Mouse (Mus musculus) hindbrain, embryonic 11.5 days (tissue): ENCODE measurements around the gene Fam160b1. TPM values are rescaled to one million over a fixed set of nuclear protein-coding genes. Genes with fewer than 3 reads are reported as not detected.

Source experiments
- ATAC-seq: fragments of 200-750 bp; cut with Nextera tagmentation; 2 replicates; pipeline ENCODE4 v1.8.0; 2017; ENCODE audit warnings: mild to moderate bottlenecking, moderate TSS enrichment, moderate library complexity; ENCODE audit not compliant: low FRiP score
- DNase-seq: peaks from one replicate; pipeline ENCODE4 v3.0.0-alpha.2; 2015; ENCODE audit warnings: low spot score
- H3K27ac ChIP-seq: fragments of 300-500 bp; sonication (generic); 2 replicates; pipeline ENCODE4 v1.5.1; 2014; ENCODE audit warnings: mild to moderate bottlenecking, low read depth, low read length
- H3K27me3 ChIP-seq: fragments of 300-500 bp; sonication (generic); 2 replicates; pipeline ENCODE4 v1.6.1; 2014; ENCODE audit warnings: mild to moderate bottlenecking, low read length, moderate library complexity, mixed read lengths; ENCODE audit not compliant: control insufficient read depth, insufficient read depth
- H3K36me3 ChIP-seq: fragments of 300-500 bp; sonication (generic); 2 replicates; pipeline ENCODE4 v1.6.1; 2014; ENCODE audit warnings: mild to moderate bottlenecking, low read length, moderate library complexity, mixed read lengths; ENCODE audit not compliant: control insufficient read depth, insufficient read depth
- H3K4me1 ChIP-seq: fragments of 300-500 bp; sonication (generic); replicated peaks from 2 replicates; pipeline ENCODE4 v1.6.1; 2014; ENCODE audit warnings: low read length, mixed read lengths; ENCODE audit not compliant: control insufficient read depth, insufficient read depth
- H3K4me2 ChIP-seq: fragments of 300-500 bp; sonication (generic); replicated peaks from 2 replicates; pipeline ENCODE4 v1.6.1; 2014; ENCODE audit warnings: mild to moderate bottlenecking, low read depth, low read length
- H3K4me3 ChIP-seq: fragments of 300-500 bp; sonication (generic); 2 replicates; pipeline ENCODE4 v1.5.1; 2014; ENCODE audit warnings: low read depth, low read length
- H3K9ac ChIP-seq: fragments of 300-500 bp; sonication (generic); 2 replicates; pipeline ENCODE4 v1.6.1; 2014; ENCODE audit warnings: low read depth, low read length
- H3K9me3 ChIP-seq: fragments of 300-500 bp; sonication (generic); 2 replicates; pipeline ENCODE4 v1.6.1; 2016; ENCODE audit warnings: low read length; ENCODE audit not compliant: control insufficient read depth
- WGBS: fragments of 180-500 bp; shearing (Covaris S2); extraction: QIAGEN DNeasy Blood & Tissue Kit; methylation state at CpG from one replicate; pipeline ENCODE4 v1.1.7; 2014; 5-methylcytosine and 5-hydroxymethylcytosine counted together
- polyA plus RNA-seq: library from polyadenylated mRNA; unstranded; fragments of >200 nt; fragmentation: Nextera tagmentation; extraction: Ambion mirVana; gene quantifications from 2 replicates; pipeline ENCODE4 v1.2.1, GENCODE M21; 2014

The Fam160b1 gene
- polyA plus RNA-seq, 1 experiment from 2014 or later: 14.2 TPM

DNA sequence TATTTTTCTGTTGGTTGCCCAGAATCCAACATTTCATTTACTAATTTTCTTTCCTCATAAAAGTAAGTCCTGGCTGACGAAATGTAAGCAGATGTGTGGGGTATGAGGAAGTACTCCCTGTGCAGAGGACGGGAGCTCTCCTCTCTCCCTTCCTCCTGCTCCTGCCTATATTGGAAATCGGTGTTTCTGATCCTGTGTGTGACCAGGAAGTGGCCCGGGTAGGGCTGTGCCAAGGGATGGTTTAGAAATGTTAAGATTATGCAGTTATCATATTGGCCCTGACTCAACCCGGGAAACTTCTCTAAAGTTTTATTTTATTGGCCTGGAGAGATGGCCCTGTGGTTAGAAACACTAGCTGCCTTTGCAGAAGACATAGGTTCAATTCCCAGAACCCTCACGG, 5.8 kb upstream of the Fam160b1 start:
- Histone ChIP-seq H3K9ac (no peak overlapping the region), H3K4me3 (no peak overlapping the region), H3K4me2 (no peak overlapping the region), H3K9me3 (no peaks in the 10 kb centered on the region), H3K4me1 (no peaks in the 10 kb centered on the region), H3K27ac (no peak overlapping the region), H3K36me3 (no peaks in the 10 kb centered on the region), H3K27me3 (no peaks in the 10 kb centered on the region)
- DNase-seq (no peak), ATAC-seq (no peak)
- 86% methylated on average over 6 of the region's 6 CpGs for WGBS

DNA sequence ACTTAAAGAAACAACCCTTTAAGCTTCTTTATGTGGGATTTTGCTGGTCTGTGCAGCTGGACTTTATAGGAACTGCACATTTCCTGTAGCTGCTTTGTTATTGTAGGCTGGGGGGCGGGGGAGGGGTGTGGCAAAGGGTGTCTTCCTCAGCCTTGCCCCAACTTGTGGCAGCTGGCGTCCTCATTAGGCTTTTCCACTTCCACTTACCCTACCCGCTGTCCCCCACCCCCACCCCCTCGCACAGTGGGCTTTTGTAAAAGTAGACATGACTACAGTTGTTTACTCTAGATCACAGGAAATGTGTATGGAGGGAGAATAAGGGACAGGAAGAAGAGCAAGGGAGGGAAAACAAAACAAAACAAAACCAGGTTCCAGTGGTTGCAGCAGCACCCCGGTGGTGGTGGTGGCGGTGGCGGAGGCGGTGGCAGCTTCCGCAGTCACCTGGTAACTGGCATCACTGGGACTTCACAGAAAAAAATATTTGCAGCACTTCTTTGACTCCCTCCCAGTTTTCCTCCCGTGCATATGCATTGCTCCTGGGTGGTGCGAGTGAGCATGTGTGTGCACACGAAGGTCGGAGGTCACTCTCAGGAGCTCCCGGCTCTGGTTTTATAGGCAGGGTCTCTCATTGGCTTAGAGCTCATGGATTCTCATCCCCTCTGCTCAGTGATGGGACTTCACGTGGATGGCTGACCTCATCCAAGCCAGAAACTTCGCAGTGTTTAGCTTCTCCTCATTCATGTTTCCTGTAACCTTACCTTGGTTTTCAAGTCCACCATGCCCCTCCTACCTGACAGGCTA, 4.8 kb upstream of the Fam160b1 start:
- no peaks in the 10 kb centered on the region for H3K4me1 ChIP-seq
- H3K4me2 ChIP-seq: no peak overlapping the region
- no peak overlapping the region for H3K4me3 ChIP-seq
- H3K9ac ChIP-seq: no peak overlapping the region
- H3K27ac ChIP-seq: no peak overlapping the region
- ATAC-seq: no peak
- no peaks in the 10 kb centered on the region for H3K9me3 ChIP-seq
- H3K27me3 ChIP-seq: no peaks in the 10 kb centered on the region
- no peaks in the 10 kb centered on the region for H3K36me3 ChIP-seq
- 76% methylated on average over 16 of the region's 16 CpGs for WGBS
- DNase-seq: no peak

DNA sequence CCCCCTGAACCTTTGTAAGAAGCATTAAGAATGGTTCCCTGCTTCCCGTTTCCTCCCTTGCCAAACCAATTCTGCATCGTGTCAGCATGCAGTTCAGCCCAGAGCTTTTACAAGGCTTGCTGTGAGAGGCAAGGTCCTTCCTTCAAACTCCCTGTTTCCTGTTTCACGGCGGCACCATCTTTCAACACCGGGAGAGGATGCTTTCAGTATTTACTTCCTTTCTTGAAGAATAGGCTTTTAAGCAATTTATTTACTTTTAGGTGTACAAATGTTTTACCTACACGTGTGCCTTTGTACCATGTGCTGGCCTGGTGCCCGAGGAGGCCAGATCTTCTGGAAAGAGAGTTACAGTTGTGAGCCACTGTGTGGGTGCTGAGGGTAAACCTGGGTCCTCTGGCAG, 4.2 kb upstream of the Fam160b1 start:
- ATAC-seq (no peak), DNase-seq (no peak)
- H3K27ac ChIP-seq: no peak overlapping the region
- no peak overlapping the region for H3K9ac ChIP-seq
- H3K4me1 ChIP-seq: no peaks in the 10 kb centered on the region
- no peaks in the 10 kb centered on the region for H3K36me3 ChIP-seq
- H3K9me3 ChIP-seq: no peaks in the 10 kb centered on the region
- H3K27me3 ChIP-seq: no peaks in the 10 kb centered on the region
- H3K4me2 ChIP-seq: no peak overlapping the region
- H3K4me3 ChIP-seq: no peak overlapping the region
- 78% methylated on average over 7 of the region's 7 CpGs for WGBS

DNA sequence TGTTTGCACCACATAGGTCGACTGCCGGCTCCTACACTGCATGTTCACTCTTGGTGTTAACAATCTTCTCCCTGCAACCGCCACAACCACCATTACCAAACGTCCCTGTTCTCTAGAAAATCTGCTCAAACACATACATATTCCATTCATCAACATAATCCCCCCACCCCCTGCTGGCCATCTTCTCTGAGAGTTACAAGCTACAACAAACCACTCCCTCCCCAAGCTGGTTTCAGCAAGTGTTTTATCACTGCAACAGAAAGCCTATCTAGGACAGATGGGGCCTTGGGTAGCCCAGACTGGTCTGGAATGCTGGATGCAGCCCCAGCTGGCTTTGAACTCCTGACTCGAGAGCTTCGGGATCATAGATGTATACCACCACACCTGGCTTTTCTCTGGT, 3.2 kb upstream of the Fam160b1 start:
- WGBS: 86% methylated on average over 6 of the region's 6 CpGs
- Histone ChIP-seq H3K27ac (no peak overlapping the region), H3K4me1 (no peaks in the 10 kb centered on the region), H3K9me3 (no peaks in the 10 kb centered on the region), H3K4me3 (no peak overlapping the region), H3K9ac (no peak overlapping the region), H3K27me3 (no peaks in the 10 kb centered on the region), H3K36me3 (no peaks in the 10 kb centered on the region), H3K4me2 (no peak overlapping the region)
- no peak for ATAC-seq
- no peak for DNase-seq

DNA sequence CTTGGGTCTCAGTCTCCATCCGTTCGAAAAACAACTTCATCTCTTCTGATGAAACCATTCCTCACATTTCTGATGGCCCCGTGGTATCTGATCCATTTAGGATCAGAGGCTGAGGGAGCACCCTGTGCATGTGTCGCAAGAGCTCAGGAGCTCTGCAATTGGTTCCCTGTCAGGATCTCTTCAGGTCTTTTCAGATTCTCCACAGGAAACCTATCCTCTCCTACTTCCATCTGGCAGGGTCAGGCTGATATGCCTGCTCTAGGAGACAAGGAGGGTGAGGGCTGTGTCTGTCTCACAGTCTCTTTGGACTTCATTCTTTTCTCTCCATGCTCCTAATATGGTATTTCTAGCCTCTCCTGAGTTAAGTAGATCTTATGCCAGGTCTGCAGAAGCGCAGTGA, 2.7 kb upstream of the Fam160b1 start:
- DNase-seq: no peak
- Histone ChIP-seq H3K9me3 (no peaks in the 10 kb centered on the region), H3K4me2 (no peak overlapping the region), H3K27me3 (no peaks in the 10 kb centered on the region), H3K4me3 (no peak overlapping the region), H3K27ac (no peak overlapping the region), H3K9ac (no peak overlapping the region), H3K4me1 (no peaks in the 10 kb centered on the region; the same call in 1 of the 2 replicates), H3K36me3 (no peaks in the 10 kb centered on the region)
- no peak for ATAC-seq
- 88% methylated on average over 5 of the region's 5 CpGs for WGBS

DNA sequence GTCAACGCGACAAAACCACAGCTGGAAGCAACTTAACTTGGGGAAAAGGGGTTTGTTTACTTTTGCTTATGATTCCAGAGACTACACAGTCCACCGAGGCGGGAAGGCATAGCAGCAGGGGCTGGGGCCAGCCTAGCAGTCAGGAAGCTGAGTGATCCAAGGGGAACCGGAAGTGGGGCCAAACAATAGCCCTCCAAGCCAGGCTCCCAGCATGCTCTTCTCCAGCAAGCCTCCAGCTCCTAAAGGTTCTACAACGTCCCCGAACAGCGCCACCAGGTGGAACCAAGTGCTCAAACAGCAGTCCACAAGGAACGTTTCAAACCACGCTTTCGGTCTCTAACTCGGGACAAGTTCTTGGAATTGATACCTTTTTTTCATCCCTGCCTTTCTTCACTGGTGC, 2.2 kb upstream of the Fam160b1 start:
- ATAC-seq (no peak), DNase-seq (peak; percentile 51)
- no peak overlapping the region for H3K4me3 ChIP-seq
- H3K4me1 ChIP-seq: no peaks in the 10 kb centered on the region; the same call in 1 of the 2 replicates
- H3K9me3 ChIP-seq: no peaks in the 10 kb centered on the region
- H3K27ac ChIP-seq: no peak overlapping the region
- no peak overlapping the region for H3K9ac ChIP-seq
- no peak overlapping the region for H3K4me2 ChIP-seq
- no peaks in the 10 kb centered on the region for H3K36me3 ChIP-seq
- 77% methylated on average over 12 of the region's 12 CpGs for WGBS
- H3K27me3 ChIP-seq: no peaks in the 10 kb centered on the region

DNA sequence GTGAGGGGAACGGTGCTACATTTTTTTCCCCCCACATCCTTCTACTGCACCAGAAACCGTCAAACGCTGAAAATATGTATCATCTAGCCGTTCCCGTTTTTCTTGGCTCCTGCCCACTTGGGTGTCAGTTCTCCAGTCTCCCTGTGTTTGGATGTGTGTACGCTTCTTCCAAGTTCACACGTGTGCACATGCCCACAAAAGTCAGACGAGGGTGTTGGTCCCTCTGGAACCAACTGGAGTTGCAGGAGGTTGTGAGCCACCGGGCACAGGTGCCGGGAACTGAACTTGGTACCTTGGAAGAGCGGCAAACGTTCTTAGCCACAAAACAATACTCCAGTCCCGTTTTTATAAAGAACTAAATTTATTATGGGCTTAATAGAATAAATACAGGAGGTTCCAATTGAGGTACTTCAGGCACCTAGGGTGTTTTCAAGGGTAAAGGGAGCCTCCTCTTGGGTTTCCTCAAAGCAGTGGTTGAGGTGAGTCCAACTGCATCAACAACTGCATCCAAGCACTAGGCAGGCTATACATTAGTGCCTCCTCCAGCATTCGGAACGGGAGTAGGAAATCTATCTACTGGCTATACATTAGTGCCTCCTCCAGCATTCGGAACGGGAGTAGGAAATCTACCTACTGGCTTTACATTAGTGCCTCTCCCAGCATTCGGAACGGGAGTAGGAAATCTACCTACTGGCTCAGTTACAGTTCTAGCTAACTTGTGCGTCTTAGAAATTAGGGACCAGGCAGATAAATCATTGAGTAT, 1.5 kb upstream of the Fam160b1 start:
- Histone ChIP-seq H3K27ac (no peak overlapping the region), H3K4me2 (no peak overlapping the region), H3K4me3 (no peak overlapping the region), H3K36me3 (no peaks in the 10 kb centered on the region), H3K9me3 (no peaks in the 10 kb centered on the region), H3K27me3 (no peaks in the 10 kb centered on the region), H3K9ac (no peak overlapping the region), H3K4me1 (no peaks in the 10 kb centered on the region; the same call in 1 of the 2 replicates)
- DNase-seq (no peak), ATAC-seq (no peak)
- 92% methylated on average over 20 of the region's 20 CpGs for WGBS

DNA sequence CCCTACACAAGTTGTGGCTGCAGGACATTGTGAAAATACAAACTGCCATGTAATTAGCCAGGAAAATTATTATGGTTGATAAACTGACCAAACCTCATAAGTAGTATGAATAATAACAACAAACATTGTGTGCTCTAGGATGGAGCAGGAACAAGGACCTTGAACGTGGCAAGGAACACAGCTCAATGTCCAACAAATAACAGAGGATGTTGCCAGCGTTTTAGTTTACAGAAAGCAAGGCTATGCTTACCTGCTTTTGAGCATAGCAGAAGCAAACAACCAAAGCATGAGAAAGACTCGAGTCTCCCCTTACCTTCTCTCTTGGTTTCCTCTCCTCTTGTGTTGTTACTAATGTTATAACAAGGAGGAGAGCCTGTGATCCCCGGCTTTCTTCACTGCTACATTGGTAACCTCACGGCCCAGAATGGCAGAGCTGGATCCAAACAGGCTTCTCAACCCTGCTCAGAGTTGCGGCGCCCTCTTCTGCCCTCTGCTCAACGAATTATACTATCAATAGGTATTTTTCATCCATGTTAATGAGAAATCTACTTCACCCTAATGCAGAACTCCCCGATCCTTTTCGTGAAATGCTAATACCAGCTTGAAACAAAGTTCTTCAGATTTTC, 666 bp upstream of the Fam160b1 start:
- no peaks in the 10 kb centered on the region for H3K36me3 ChIP-seq
- H3K4me3 ChIP-seq: peak overlapping the region; percentile 86; the same call in 1 of the 2 replicates
- peak overlapping the region; percentile 44 for H3K4me2 ChIP-seq
- no peak for ATAC-seq
- no peak overlapping the region; the same call in 1 of the 2 replicates for H3K9ac ChIP-seq
- DNase-seq: peak; percentile 24
- H3K27ac ChIP-seq: no peak overlapping the region
- no peaks in the 10 kb centered on the region for H3K27me3 ChIP-seq
- WGBS: 55% methylated on average over 10 of the region's 10 CpGs
- no peaks in the 10 kb centered on the region; the same call in 1 of the 2 replicates for H3K4me1 ChIP-seq
- H3K9me3 ChIP-seq: no peaks in the 10 kb centered on the region
